Comparison of ENCODE assay signal across 19 mouse cellular contexts in the genomic region with DNA sequence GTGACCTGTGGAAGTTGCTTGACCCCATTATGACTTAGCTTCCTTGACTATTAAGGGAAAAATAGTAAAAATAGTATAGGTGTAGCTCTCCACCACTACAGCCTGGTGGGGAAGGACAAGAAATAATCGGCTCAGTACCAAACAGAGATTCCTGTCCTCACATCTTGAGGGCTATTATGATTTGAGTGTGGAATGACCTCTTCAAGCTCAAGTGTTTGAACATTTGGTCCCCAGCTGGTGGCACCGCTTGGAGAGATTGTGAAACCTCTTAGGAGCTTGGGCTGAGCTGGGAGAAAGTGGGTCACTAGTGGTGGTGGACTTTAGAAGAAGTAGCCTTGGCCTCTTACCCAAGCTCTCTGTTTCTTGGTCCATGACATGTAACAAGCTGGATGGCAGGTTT.
DNase-seq lines count a peak whose midpoint lies in the region; ATAC-seq lines count a peak whose summit lies in the region.
"Had no signal": no experiment of that assay in that cellular context is flagged by ENCODE, and none has a peak within 500 bp of the region (broad histone marks: within the 10 kb centered on the region; RNA-seq: fewer than 3 reads in every experiment).

No protein-coding gene starts in this region.

- 42% methylated on average over 2 of the region's 2 CpGs for WGBS in heart, embryonic 15.5 days
- WGBS in heart, embryonic 11.5 days (ENCODE audit: insufficient replicate concordance) = 56% methylated on average over 2 of the region's 2 CpGs
- WGBS in lung, embryonic 16.5 days = 57% methylated on average over 2 of the region's 2 CpGs

- H3K4me1 ChIP-seq in heart, embryonic 15.5 days (replicated peaks) = peaks cover 6% of the 10 kb centered on the region
- no peaks in the 10 kb centered on the region for H3K4me1 ChIP-seq in heart, embryonic 11.5 days (ENCODE audit: control insufficient read depth, insufficient read depth, low read length)
- H3K4me1 ChIP-seq in lung, embryonic 16.5 days (replicated peaks; ENCODE audit: control insufficient read depth, insufficient read depth, low read length) = no peaks in the 10 kb centered on the region
- H3K4me1 ChIP-seq: heart, embryonic 13.5 days had no signal

- H3K27me3 ChIP-seq in heart, embryonic 15.5 days = no peaks in the 10 kb centered on the region
- H3K27me3 ChIP-seq in heart, embryonic 11.5 days (ENCODE audit: control insufficient read depth, insufficient read depth, low read length) = no peaks in the 10 kb centered on the region
- no peaks in the 10 kb centered on the region for H3K27me3 ChIP-seq in lung, embryonic 16.5 days (ENCODE audit: control insufficient read depth, insufficient read depth, low read depth, low read length)
- H3K27me3 ChIP-seq: forebrain, embryonic 13.5 days; heart, embryonic 13.5 days had no signal

- intact Hi-C loops in left cerebral cortex, postnatal 10 days (cut with DNase I) = no loop called here

- no peaks in the 10 kb centered on the region for H3K9me3 ChIP-seq in heart, embryonic 15.5 days (replicated peaks)
- no peaks in the 10 kb centered on the region for H3K9me3 ChIP-seq in heart, embryonic 11.5 days (replicated peaks; ENCODE audit: control insufficient read depth, low read length)
- H3K9me3 ChIP-seq in lung, embryonic 16.5 days (ENCODE audit: control insufficient read depth, low read length) = no peaks in the 10 kb centered on the region
- H3K9me3 ChIP-seq: forebrain, embryonic 13.5 days; heart, embryonic 13.5 days had no signal

- H3K27ac ChIP-seq in heart, embryonic 15.5 days = no peak overlapping the region
- no peak overlapping the region for H3K27ac ChIP-seq in heart, embryonic 11.5 days (ENCODE audit: low read depth, low read length)
- H3K27ac ChIP-seq in lung, embryonic 16.5 days (ENCODE audit: low read length) = no peak overlapping the region
- H3K27ac ChIP-seq: forebrain, embryonic 13.5 days; heart, embryonic 13.5 days; hindbrain, embryonic 14.5 days had no signal

- no peak overlapping the region for H3K4me2 ChIP-seq in heart, embryonic 15.5 days
- H3K4me2 ChIP-seq in heart, embryonic 11.5 days = no peak overlapping the region
- no peak overlapping the region for H3K4me2 ChIP-seq in lung, embryonic 16.5 days (ENCODE audit: low read depth, low read length)
- H3K4me2 ChIP-seq: forebrain, embryonic 13.5 days; heart, embryonic 13.5 days; hindbrain, embryonic 14.5 days had no signal

- no peak overlapping the region for H3K9ac ChIP-seq in heart, embryonic 15.5 days
- H3K9ac ChIP-seq in heart, embryonic 11.5 days (ENCODE audit: low read depth, low read length) = no peak overlapping the region
- no peak overlapping the region for H3K9ac ChIP-seq in lung, embryonic 16.5 days (ENCODE audit: low read length)
- H3K9ac ChIP-seq: forebrain, embryonic 13.5 days; forebrain, postnatal 0 days; heart, embryonic 13.5 days; hindbrain, embryonic 14.5 days had no signal

- peak; percentile 77 to 87 for DNase-seq in lung, adult 18-20 months
- peak; percentile 85 for DNase-seq in lung, postnatal 25 days (ENCODE audit: low spot score)
- DNase-seq in urinary bladder, postnatal 14 days (ENCODE audit: low spot score) = no peak
- DNase-seq in left cerebral cortex, postnatal 10 days (ENCODE audit: extremely low spot score in 1 of 2, low spot score in 2 of 2) = no peak
- DNase-seq: adrenal gland, adult 2 months; adrenal gland, postnatal 25 days; cerebellum, adult 18-20 months; cerebellum, adult 9-11 months; cerebellum, postnatal 36 days; forebrain, postnatal 0 days; gastrocnemius, postnatal 14 days; heart, postnatal 10 days had no signal

- 0 out of 2 replicates have a peak, but pooled peaks have one; percentile 31 for ATAC-seq in heart, embryonic 15.5 days (replicated peaks; ENCODE audit: insufficient number of reproducible peaks, insufficient read depth, low FRiP score, low read depth)
- ATAC-seq in heart, embryonic 11.5 days (replicated peaks; ENCODE audit: insufficient number of reproducible peaks, low FRiP score, low TSS enrichment) = no peak
- ATAC-seq in lung, embryonic 16.5 days (ENCODE audit: low read depth) = peak; percentile 84
- no peak for ATAC-seq in activated CD4-positive, CD25-positive, alpha-beta regulatory T cell, adult 4 months
- ATAC-seq: forebrain, embryonic 13.5 days; forebrain, postnatal 0 days had no signal

- no peaks in the 10 kb centered on the region for H3K36me3 ChIP-seq in heart, embryonic 15.5 days
- H3K36me3 ChIP-seq in heart, embryonic 11.5 days (ENCODE audit: control insufficient read depth, insufficient read depth, low read length) = no peaks in the 10 kb centered on the region
- no peaks in the 10 kb centered on the region for H3K36me3 ChIP-seq in lung, embryonic 16.5 days (ENCODE audit: control insufficient read depth, insufficient read depth, low read length)
- H3K36me3 ChIP-seq: heart, embryonic 13.5 days had no signal

- H3K4me3 ChIP-seq in heart, embryonic 15.5 days = no peak overlapping the region
- no peak overlapping the region for H3K4me3 ChIP-seq in heart, embryonic 11.5 days (ENCODE audit: low read depth, low read length)
- H3K4me3 ChIP-seq in lung, embryonic 16.5 days (ENCODE audit: low read length) = no peak overlapping the region
- H3K4me3 ChIP-seq: forebrain, embryonic 13.5 days; heart, embryonic 13.5 days had no signal

Comparison
In these comparisons a context has a peak if more than half of its experiments do, and no peak if none do; other contexts are left out.
1. ATAC-seq: peak in heart, embryonic 15.5 days (single experiment) and lung, embryonic 16.5 days (single experiment); none in heart, embryonic 11.5 days (single experiment) and activated CD4-positive, CD25-positive, alpha-beta regulatory T cell, adult 4 months (single experiment).
2. DNase-seq: peak in lung, adult 18-20 months (2 of 2) and lung, postnatal 25 days (single experiment); none in urinary bladder, postnatal 14 days (single experiment) and left cerebral cortex, postnatal 10 days (0 of 2).